Mouse (Mus musculus): ENCODE measurements around the gene 6030458C11Rik. TPM values are rescaled to one million over a fixed set of nuclear protein-coding genes. Genes with fewer than 3 reads are reported as not detected.
A peak's percentile ranks its signal among the peaks of the same experiment; 100 is the strongest.

Gene 6030458C11Rik
- total and polyA plus RNA-seq, 2 experiments from 2014 or later, result 21.0 to 31.5 TPM

DNA sequence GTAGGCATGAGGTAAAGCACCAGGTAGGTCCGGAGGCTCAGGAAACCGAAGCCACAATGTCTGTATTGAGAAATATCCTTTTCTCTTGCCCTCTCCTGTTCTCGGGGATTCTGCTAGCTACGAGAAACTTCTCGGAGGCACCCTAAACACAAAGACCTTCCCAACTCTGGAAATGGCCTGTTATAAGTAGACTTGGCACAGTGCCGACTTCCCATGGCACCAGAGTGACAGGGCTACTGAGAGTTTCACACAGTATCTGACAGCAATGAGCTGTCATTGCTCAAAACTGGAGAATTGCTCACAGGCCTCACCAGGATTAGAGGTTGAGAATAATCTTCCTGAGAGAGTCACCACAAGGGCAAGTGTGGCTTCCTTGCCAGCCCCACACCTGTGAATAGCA is 63.7 kb downstream of the 6030458C11Rik start:
- Histone ChIP-seq H3K4me2 (ENCODE audit: low read depth) (no peak overlapping the region), H3K27ac (ENCODE audit: low read depth, low read length) (no peak overlapping the region), H3K27me3 (ENCODE audit: insufficient read depth, low read length) (no peaks in the 10 kb centered on the region), H3K4me1 (ENCODE audit: insufficient read depth) (no peaks in the 10 kb centered on the region), H3K4me3 (ENCODE audit: low read depth, low read length) (no peak overlapping the region), H3K9me3 (ENCODE audit: low read length) (no peaks in the 10 kb centered on the region), H3K9ac (no peak overlapping the region), H3K36me3 (ENCODE audit: insufficient read depth) (no peaks in the 10 kb centered on the region)
- 59% methylated on average over 6 of the region's 6 CpGs for WGBS
- no peak for ATAC-seq
- DNase-seq, result no peak
- no peak for TF ChIP-seq CTCF (IDR thresholded peaks at IDR 0.05; ENCODE audit: low read depth)

DNA sequence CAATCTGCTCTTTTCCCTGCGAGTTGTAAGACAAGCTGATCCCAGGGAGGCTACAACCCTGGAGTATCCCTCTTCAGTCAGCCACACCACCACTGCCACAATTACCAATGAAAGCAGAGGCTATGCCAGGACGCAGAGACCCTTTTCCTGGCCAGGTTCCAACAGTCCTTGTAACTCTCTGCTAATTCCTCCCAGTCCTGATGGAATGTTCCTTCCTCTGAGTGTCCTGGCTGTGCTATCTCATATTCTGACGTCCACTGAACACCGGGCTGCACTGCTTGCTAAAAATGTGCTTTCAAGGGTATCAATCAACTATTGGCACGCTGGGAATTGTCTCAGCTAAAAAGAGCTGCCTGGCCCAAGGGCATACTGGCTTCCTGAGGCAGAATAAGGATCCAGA is 66.0 kb downstream of the 6030458C11Rik start:
- no peak overlapping the region for H3K4me2 ChIP-seq (ENCODE audit: low read depth)
- no peaks in the 10 kb centered on the region for H3K36me3 ChIP-seq (ENCODE audit: insufficient read depth)
- no peak for ATAC-seq
- H3K9me3 ChIP-seq (ENCODE audit: low read length), result no peaks in the 10 kb centered on the region
- no peaks in the 10 kb centered on the region for H3K4me1 ChIP-seq (ENCODE audit: insufficient read depth)
- H3K4me3 ChIP-seq (ENCODE audit: low read depth, low read length), result no peak overlapping the region
- H3K9ac ChIP-seq, result no peak overlapping the region
- H3K27ac ChIP-seq (ENCODE audit: low read depth, low read length), result no peak overlapping the region
- peak; percentile 9 for DNase-seq
- 38% methylated on average over 5 of the region's 5 CpGs for WGBS
- no peak for TF ChIP-seq CTCF (IDR thresholded peaks at IDR 0.05; ENCODE audit: low read depth)
- H3K27me3 ChIP-seq (ENCODE audit: insufficient read depth, low read length), result no peaks in the 10 kb centered on the region

Small RNAs within 50 kb of the gene (microRNA-seq; reads per million reads assigned to microRNA genes)
- gene Gm47288, result 0 reads per million in 2 experiments

Other genes starting within 250 kb of the 6030458C11Rik start
- gene Pdzd2, start 84.7 kb downstream of the 6030458C11Rik start, total RNA-seq (2014; rRNA removed), result 18.9 and 27.9 TPM in 2 replicates
- gene Pdzd2, start 84.7 kb downstream of the 6030458C11Rik start, polyA plus RNA-seq (2015; fragmentation: Nextera tagmentation; extraction: Ambion mirVana), result 6.7 and 9.4 TPM in 2 replicates
- 37.0 and 43.9 TPM in 2 replicates for gene Drosha, start 166 bp upstream of the 6030458C11Rik start, total RNA-seq (2014; rRNA removed)
- 41.7 and 47.3 TPM in 2 replicates for gene Drosha, start 166 bp upstream of the 6030458C11Rik start, polyA plus RNA-seq (2015; fragmentation: Nextera tagmentation; extraction: Ambion mirVana)

Data from forebrain, postnatal 0 days (tissue).